Mouse (Mus musculus) spleen, adult 18-20 months (tissue): ENCODE measurements around the gene Atp5s.
A peak's percentile ranks its signal among the peaks of the same experiment; 100 is the strongest.

ENCODE experiments used
- DNase-seq, 2 experiments: peaks; one replicate each; pipeline ENCODE4 v3.0.0; 2022; ENCODE audit warnings: mixed read lengths in 2 of 2

Gene Atp5s

DNA sequence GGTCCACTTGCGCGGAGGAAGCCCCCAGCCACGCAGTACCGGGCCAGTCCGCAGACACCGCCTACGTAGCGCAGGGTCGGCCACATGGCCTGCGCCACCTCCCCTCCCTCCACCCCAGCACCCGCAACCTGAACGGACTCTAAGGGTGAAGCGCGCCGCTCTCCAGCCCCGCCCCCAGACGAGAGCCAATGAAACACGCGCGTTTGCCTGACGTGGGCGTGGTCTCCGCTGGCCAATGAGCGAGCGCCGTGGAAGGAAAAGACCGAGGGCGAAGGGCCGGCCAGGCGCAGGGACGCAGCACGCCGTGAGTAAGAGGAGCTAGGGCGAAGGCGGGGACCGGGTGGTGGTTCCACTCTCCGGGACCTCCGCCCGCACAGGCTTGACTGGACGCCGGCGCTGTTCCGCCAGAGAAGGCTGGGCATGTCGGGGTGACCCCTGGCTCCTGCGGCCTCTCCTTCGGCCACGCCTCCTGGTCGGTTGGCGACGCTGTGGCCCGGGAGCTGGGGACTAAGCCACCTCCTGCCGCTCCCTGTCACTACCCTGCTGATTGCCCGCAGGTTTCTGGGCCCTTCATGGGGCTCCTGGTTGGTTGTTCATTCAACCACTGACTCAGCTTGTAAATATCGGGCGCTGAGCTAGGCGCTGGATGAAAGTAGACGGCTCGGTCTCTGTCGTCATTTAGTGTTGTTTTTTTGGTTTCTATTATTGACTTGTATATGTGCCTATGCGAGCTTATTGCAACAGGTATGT is at the start of gene Atp5s, which contains the start of gene L2hgdh:
Gene Atp5s, plus strand, starts transcription at position 240 of the 750 bp plus-strand sequence.
Gene L2hgdh, minus strand, starts transcription at position 163 of the 750 bp plus-strand sequence.
- DNase-seq = peak; percentile 92 to 96

DNA sequence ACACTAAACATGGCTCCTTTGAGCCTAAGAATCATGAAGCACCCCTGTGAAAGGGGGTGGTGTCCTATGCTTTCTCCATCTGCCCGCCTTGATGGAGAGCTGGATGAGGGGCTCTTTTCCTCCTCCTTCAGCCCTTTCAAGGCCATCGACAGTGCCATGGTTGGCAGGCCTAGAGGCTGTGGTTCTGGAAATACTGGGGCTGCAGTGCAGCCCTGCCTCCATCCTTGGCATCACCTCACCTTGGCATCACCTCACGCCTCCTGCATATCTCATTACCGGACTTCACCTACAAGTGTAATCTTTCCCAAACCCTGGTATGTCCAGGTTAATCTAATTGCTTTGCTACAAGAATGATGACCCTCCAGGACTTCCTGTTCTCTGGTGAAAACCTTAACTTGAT is 48.6 kb upstream of the Atp5s start:
- DNase-seq = no peak

GRCm38 (mm10) chr12:69680635-69681565 is 43.9 kb upstream of the Atp5s start:
- peak; percentile 21 to 46 for DNase-seq

- DNase-seq = peak; percentile 43 to 63
Measured at GRCm38 (mm10) chr12:69681566-69682061, 43.1 kb upstream of the Atp5s start, which contains the start of gene Sos2. TSS of gene Sos2 (minus strand) at chr12:69681852.

DNA sequence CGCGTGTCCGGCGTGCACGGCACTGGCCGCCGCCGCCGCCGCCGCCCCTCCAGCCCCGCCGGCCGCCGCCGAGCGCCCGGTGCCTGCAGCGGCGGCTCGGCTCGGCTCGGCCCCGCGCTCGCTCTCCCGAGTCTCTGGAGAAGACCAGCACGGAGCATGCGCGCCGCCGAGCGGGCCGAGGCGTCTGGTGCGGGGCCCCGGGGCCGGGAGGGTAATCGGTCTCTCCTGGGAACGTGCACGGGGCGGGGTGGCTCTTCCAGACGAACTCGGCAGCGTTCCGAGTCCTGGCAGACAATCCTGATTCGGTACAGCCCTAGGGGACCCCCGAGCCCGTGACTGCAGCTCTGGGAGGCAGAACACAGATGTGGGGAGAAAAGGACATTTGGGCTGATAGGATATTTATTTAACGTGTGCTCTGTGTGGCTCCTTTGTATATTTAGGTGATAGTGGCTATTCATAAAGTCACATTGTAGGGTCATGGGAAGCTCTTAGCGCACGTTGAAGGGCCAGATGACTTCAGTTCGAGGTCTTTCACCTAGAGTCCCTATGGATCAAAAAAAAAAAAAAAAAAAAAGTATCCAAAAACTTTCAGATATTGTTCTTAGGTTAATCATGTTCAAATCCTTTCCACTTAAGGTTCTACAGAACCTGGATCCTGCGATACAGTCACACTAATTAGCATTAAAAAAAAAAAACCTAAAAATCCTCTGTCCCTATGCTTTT is 42.5 kb upstream of the Atp5s start:
- DNase-seq = peak; percentile 63 to 75

- DNase-seq = no peak
Measured at GRCm38 (mm10) chr12:69682788-69683419, 41.8 kb upstream of the Atp5s start.

DNA sequence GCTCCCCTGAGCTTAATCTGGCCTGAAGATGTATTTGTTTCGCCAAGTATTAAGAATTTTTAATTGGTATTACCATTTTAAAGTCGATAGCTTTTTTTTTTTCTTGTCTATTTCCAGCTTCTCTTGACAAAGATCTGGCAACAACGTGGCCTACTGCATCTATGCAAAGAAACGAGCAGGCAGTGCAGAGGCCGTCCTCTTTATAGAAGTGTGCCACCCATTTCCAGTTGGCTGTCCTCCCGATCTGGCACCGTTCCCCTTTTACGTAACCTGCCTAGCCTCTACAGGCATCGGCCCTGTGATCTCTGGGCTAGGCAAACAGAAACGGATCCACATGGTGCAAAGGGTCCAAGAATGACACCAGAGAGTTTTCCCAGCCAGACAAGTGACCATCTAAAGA is 41.2 kb upstream of the Atp5s start:
- DNase-seq = peak; percentile 16 to 45

DNA sequence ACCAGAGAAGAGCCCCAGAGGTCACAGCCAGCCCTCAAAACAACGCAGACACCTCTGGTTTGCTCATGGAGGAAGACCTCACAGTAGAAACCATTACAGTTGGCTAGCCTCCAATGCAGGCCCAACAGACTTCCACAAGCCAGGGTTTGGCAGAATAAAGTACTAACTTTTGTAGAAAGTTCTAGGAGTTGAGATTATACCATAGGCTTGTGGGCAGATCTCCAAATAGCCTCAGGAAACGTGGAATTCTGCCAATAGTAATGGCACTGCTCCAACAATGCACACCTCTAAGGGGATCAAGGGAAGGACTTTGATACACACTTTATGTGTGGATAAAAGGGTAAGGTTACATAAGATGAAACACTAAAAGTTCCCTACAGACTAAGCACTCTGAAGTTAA is 36.4 kb upstream of the Atp5s start:
- DNase-seq = no peak

GRCm38 (mm10) chr12:69689094-69689493 is 35.7 kb upstream of the Atp5s start:
- DNase-seq = no peak

- no peak for DNase-seq
Measured at GRCm38 (mm10) chr12:69690714-69691113, 34.0 kb upstream of the Atp5s start.

DNA sequence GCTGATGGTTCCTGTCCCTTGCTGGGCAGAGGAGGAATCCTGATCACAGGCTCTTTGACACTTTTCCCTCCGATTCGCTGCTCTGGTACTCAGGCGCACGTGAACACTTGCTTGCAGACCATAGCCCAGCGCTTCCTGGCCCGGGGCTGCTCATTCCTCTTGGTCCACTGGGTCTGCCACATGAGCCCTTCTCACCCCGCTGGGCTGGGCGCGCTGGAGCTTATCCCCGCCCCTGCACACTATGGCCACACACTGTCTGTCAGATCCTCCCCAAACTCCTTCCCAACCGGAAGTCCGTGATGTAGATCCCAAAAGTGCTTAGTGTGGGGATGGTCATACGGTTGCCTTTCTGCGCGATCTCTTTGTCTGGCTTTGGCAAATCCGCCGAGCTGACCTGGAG is 31.3 kb upstream of the Atp5s start:
- no peak for DNase-seq

DNA sequence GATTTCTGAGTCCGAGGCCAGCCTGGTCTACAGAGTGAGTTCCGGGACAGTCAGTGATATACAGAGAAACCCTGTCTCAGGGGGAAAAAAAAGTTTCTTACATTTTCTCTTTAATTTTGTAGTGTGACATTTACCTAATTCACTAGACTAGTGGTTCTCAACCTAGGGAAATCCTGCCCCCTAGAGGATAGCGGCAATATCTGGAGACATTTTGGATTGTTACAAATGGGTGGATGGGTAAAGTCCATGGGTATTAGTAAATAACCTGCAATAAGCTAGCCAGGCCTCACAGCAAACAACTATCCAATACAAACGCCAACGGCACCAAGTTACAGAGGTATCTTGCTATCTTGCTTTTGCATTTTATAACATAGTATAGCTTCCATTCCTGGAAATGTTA is 28.0 kb upstream of the Atp5s start:
- DNase-seq = peak in 1 of 2 experiments; percentile 43

GRCm38 (mm10) chr12:69698352-69698751 is 26.4 kb upstream of the Atp5s start:
- no peak for DNase-seq

DNA sequence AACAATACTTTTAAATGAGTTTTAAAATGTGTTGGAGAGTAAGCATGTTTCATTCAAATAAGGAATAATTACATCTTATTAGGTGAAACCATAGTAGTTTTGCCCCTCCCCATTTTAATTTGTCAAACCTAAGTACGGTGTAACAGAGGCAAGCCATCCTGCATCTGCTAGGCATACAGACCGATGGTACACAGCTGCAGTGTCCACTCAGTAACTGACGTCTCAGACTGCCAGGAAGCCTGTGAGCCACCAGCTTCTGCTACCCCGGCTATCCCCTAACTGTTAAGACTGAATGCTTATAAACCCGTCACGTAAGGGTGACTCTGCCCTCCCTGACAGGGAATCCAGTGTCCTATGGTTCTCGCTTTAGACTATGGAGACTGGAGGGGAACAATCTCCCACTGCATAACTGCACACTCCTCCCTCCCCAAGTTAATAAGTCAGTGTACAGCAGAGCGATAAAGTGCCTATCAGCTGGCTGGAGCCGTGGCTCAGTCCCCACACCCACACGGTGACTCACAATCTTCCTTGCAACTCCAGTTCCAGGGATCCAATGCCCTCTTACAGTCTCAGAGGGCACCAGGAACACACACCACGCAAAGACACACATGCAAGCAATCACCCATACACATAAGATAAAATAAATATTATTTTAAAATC is 19.8 kb upstream of the Atp5s start:
- DNase-seq = no peak

GRCm38 (mm10) chr12:69713628-69714027 is 11.1 kb upstream of the Atp5s start:
- no peak for DNase-seq

GRCm38 (mm10) chr12:69722857-69723256 is 1.9 kb upstream of the Atp5s start:
- no peak for DNase-seq

GRCm38 (mm10) chr12:69723376-69723775 is 1.4 kb upstream of the Atp5s start:
- DNase-seq = no peak

DNA sequence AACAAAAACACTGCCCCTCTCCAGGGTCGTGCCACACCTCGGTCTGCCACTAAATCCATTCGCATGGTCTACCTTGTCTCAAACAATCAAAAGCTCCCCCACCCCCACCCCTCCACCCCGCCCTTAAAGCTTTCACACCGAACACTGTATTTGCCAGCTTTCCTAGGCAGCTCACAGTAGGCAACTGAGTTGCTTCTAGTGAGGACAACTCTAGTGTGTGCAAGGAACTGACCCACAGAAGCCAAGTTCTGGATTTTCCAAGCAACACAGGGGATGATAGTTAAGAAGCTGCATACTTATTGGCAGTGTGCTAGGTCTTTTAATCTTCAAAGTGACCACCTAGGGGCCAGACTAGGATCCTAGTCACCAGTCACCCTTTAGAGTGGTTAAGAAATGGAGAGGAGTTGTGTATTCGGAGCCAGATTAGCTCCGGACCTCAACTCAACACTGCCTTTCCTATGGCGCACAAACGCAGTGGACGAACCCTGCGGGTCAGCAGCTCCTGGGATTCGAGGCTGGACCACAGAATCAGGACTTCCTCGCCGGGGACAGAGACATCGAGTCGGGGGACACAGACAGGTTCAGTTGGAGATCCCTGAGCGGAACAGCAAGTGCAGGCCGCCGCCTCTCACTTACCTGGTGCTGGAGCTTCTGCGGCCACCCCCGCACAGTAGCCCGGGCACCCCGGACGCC is 586 bp upstream of the Atp5s start:
- no peak for DNase-seq

DNA sequence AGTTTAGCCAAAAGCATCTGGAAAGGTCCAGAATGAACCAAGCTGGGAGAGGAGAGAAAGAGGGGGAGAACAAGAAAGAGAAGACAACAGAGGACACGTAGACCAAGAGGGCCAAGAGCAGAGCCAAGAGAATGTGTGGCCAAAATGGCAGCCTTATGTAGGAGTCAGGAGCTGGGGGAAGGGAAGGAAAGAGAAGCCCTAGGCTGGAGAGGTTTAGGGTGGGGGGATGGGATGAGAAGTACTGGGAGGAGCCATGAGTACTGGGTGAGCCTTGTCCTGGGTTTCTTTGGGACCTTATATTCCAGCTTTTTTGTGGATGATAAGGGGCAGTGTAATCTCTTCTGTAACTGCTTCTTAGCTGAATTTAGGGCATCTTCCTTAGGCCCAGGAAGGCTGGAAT is 4.5 kb downstream of the Atp5s start:
- DNase-seq = no peak

DNA sequence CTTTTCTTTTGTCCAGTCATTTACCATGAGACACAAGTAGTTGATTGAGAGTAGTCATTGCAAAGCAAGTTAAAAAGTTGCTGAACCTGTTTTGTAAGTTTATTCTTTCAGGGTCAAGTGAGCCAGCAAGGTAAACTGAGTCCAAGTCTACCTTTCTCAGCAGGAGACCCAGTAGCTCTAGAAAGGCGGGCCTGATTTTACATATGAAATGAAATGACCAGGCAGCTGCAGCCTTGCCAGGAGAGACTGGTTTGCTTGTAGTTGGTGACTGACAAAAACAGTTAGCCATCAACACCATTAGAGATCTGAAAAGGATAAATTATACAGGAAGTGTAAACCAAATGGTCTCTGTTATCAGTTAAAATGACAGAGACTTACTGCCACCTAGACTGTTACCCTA is 5.6 kb downstream of the Atp5s start:
- DNase-seq = no peak

DNA sequence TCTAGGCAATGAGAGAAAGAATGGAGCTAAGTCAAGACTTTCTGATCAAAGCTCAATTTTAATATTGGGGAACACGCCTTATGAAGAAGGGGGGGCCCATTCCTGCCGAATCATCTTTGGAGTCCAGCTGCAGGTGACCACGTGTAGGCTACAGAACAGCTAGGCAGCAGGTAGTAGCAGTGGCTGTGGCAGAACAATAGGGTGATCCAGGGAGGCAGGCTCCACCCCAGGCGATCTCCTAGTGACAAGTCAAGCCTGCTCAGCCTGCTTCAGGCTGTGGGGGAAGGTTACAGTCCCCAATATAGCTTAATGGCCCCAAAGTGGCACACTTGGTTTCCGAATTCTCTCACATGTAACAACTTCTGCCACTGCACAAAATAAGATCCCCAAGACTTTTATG is 7.5 kb downstream of the Atp5s start:
- DNase-seq = no peak
